Mouse (Mus musculus) cerebellum, adult 2 months (tissue): ENCODE results near the gene Tbc1d17.

ENCODE experiments used
- CTCF ChIP-seq: fragments of 200-500 bp; IDR thresholded peaks from 2 replicates; pipeline ENCODE4 v1.5.1; 2011; ENCODE audit warnings: low read depth, mild to moderate bottlenecking, control low read depth, low read length, moderate library complexity, borderline replicate concordance; ENCODE audit not compliant: insufficient read depth
- POLR2A ChIP-seq: fragments of 200-500 bp; IDR thresholded peaks from 2 replicates; pipeline ENCODE4 v1.6.1; 2011; ENCODE audit warnings: low read length, control low read depth, borderline replicate concordance; ENCODE audit not compliant: insufficient read depth

DNA sequence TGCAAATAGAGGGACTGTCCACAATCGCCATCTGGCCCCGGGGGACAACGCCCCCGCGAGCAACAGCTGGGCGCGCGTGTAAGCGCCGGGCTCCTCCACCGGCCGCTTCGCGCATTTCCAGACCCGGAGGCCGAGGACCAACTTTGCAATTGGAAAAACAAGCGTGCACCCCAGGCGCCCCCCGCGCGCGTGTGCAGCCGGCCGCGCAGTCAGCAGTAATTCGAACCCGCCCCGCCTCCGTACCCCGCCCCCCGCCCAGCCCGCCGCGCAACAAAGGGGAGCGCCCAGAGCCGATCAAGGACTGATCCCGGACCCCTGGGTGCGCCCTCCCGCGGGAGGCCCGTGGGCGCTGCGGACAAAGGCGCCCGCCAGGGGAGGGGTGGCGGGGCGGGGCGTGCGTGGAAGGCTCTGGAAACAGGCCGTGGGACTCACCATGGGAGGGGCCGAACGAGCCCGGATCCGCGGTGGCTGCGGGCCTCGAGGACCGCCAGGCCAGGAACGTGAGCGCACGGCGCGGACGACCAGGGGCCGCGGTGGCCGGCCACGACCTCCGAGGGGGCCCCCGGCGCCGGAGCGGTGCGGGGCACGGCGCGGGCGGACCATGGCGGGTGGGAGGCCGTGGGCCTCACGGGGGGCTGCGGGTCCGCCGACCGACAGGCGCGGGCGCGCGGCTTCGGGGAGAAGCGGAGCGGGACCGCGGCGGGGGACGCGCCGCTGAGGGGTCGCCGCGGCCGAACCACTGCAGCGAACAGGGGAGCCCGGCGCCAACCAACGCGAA, 20.2 kb upstream of the Tbc1d17 start:
- TF ChIP-seq POLR2A (no peak), CTCF (no peak)
